Mouse (Mus musculus): ENCODE measurements around the gene Thap8. TPM values are rescaled to one million over a fixed set of nuclear protein-coding genes. Genes with fewer than 3 reads are reported as not detected.

Gene Thap8
- polyA plus RNA-seq, 1 experiment from 2014 or later: 0.68 TPM

DNA sequence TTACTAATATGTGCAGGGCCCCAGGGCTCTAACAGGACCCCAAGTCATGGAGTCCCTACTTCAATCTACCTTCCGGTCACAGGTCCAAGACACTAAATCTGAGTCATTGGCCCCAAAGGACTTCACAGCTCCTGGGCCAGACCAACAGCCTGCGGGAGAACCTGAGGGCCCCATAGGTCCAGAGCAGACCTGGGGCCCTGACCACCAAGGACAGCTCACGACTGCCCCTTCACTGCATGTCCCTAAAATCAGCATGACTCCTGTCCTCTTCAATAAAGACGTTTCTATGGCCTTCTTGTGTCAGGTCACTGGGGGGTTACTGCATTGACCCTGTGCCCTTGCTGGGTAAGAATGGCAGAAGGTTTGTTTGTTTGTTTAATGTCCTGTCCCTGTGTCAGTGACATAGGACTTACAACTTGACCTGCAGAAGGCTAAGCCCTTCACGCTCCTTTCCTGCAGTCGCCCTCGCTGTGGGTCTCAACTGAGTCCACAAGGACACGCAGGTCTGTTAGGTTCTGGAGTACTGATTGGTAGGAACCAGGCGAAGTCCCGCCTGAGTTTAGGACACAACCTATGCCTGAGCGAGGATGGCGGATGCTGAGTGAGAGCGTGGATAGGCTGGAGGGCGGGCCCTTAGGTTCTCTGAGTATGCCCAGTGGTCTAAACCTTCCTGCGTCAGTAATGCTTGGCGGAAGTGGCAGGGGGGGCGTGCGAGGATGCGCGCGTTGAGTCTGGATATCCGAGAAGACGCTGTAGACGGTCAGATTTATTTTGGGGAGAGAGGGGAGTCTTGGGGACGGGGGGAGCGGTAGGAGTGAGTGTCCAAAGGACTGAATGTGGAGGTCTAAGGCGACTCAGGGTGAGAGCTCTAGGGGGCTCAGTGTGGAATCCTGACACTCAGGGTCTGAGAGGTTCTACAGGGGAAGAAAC, 28.4 kb downstream of the Thap8 start, which contains the start of gene Alkbh6:
Gene Alkbh6 (plus strand): TSS at position 642 of the 930 bp plus-strand sequence.
- peaks cover 44% of the 10 kb centered on the region for H3K36me3 ChIP-seq (ENCODE audit: poor library complexity, severe bottlenecking)
- H3K9ac ChIP-seq: peak within 1 kb of the TSS; percentile 83
- H3K27ac ChIP-seq: peak within 1 kb of the TSS; percentile 49
- peak within 1 kb of the TSS; percentile 71 for H3K4me3 ChIP-seq
- WGBS: 4% methylated on average over 27 of the region's 27 CpGs
- peak within 1 kb of the TSS; percentile 90 for H3K4me2 ChIP-seq
- peaks cover 17% of the 10 kb centered on the region for H3K4me1 ChIP-seq
- H3K27me3 ChIP-seq: no peaks in the 10 kb centered on the region
- H3K9me3 ChIP-seq (replicated peaks): no peaks in the 10 kb centered on the region
- peak; percentile 100 for ATAC-seq

DNA sequence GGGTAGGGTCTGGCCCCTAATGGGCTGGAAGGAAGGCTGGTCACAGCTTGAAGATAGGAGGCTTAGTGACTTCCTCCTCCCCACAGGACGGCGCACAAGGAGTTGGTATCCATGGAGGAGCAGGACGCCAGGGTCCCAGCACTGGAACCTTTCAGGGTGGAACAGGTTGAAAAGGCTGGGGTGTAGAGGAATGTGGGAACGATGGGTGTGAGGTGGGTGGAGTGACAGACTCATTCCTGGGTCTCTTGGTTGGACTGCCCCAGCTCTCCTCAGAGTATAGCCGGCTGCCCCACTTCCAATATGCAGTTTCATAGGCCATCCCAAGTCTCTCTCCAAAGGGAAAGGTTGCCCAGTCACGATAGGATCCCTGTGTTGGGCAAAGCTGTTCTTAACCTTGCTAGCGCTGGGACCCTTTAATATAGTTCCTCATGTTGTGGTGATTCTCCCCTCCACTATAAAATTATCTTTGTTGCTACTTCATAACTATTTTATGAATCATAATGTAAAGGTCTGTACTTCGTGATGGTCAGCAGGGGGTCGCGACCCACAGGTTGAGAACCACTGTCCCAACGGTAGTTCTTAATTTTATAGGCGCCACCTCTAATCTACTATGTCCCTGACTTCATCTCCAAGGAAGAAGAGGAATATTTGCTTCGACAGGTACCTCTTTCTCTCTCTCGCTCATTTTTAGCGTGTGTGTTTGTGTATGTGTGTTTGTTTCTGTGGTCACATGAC, 29.7 kb downstream of the Thap8 start:
- H3K27me3 ChIP-seq: no peaks in the 10 kb centered on the region
- ATAC-seq: no peak
- H3K27ac ChIP-seq: no peak overlapping the region
- H3K4me3 ChIP-seq: peak overlapping the region; percentile 71
- peaks cover 20% of the 10 kb centered on the region for H3K4me1 ChIP-seq
- H3K36me3 ChIP-seq (ENCODE audit: poor library complexity, severe bottlenecking): peaks cover 37% of the 10 kb centered on the region
- H3K4me2 ChIP-seq: peak overlapping the region; percentile 90
- no peaks in the 10 kb centered on the region for H3K9me3 ChIP-seq (replicated peaks)
- peak overlapping the region; percentile 83 for H3K9ac ChIP-seq
- 72% methylated on average over 15 of the region's 15 CpGs for WGBS

DNA sequence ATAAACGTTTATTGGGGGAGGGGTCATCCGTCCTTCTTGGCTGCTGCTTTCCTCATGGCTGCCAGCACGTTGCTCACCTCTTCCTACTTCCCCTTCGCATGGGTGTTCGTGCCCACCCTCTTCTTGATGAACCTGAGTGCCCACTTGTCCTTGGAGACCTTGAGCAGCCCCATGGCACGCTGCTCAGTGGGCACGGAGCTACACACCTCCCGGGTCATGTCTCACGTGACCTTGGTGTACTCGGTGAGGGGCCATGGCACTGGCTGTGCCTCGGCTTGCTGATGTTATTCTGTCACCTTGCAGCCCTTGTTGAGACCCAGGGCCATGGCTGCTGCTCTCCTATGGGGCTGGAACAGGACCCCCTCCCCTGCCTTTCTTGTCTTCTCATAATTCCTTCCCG, 30.2 kb downstream of the Thap8 start:
- ATAC-seq: no peak
- Histone ChIP-seq H3K9me3 (replicated peaks) (no peaks in the 10 kb centered on the region), H3K36me3 (ENCODE audit: poor library complexity, severe bottlenecking) (peaks cover 34% of the 10 kb centered on the region), H3K9ac (no peak overlapping the region), H3K27me3 (no peaks in the 10 kb centered on the region), H3K4me1 (peaks cover 23% of the 10 kb centered on the region), H3K4me3 (no peak overlapping the region), H3K4me2 (no peak overlapping the region), H3K27ac (no peak overlapping the region)
- WGBS: 90% methylated on average over 12 of the region's 12 CpGs

DNA sequence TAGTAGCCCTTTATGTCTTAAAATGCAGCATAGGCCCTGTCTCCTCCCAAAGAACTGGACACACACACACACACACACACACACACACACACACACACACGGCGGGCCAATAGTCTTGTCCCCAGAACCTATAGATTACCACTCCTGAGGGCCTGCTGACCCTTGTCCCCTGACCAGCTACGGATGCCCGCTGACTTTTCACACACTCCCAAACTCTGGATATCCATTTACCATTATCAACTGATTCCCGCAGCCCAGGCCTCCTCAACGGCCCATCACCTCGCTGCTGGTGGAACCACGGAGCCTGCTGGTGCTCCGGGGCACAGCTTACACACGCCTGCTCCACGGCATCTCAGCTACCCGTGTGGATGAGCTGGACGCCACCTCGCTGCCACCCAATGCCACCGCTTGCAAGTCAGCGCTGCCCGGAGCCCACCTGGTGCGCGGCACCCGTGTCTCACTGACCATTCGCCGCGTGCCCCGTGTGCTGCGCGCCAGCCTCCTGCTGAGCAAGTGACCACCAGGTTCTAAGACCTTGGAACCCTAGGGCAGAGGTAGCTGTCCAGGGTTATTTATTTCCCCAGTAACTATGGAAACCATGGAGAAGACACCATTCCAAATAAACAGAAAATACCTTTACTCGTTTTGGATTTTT, 33.9 kb downstream of the Thap8 start:
- WGBS: 49% methylated on average over 27 of the region's 27 CpGs
- Histone ChIP-seq H3K9me3 (replicated peaks) (no peaks in the 10 kb centered on the region), H3K36me3 (ENCODE audit: poor library complexity, severe bottlenecking) (peaks cover 11% of the 10 kb centered on the region; the same call in 1 of the 2 replicates), H3K4me2 (no peak overlapping the region), H3K9ac (no peak overlapping the region), H3K4me3 (no peak overlapping the region), H3K4me1 (peaks cover 17% of the 10 kb centered on the region), H3K27me3 (no peaks in the 10 kb centered on the region), H3K27ac (no peak overlapping the region)
- no peak for ATAC-seq

DNA sequence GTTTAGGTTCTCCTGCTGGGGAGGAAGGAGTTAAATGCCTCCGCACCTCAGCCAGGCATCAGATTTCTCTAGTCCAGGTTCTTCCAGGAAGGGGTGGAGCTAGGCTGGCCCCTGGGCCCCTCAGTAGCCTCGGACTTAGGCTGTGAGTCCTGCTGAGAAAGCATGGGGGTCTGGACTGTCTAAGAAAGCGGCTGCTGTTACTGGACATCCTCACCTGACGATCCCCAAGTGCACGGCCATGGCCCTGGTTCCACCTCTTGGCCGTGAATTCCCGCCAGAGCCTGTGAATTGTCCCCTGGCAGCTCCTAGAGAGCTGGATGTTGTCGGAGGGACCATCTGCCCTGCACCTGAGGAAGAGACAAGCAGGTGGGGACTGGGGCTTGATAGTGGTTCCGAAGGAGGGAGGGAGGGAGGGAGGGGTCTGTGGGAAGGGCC, 34.8 kb downstream of the Thap8 start, which contains the start of gene Syne4:
Gene Syne4 (plus strand): TSS at position 87 of the 435 bp plus-strand sequence.
- ATAC-seq: no peak
- peak within 1 kb of the TSS; percentile 54 for H3K9ac ChIP-seq

DNA sequence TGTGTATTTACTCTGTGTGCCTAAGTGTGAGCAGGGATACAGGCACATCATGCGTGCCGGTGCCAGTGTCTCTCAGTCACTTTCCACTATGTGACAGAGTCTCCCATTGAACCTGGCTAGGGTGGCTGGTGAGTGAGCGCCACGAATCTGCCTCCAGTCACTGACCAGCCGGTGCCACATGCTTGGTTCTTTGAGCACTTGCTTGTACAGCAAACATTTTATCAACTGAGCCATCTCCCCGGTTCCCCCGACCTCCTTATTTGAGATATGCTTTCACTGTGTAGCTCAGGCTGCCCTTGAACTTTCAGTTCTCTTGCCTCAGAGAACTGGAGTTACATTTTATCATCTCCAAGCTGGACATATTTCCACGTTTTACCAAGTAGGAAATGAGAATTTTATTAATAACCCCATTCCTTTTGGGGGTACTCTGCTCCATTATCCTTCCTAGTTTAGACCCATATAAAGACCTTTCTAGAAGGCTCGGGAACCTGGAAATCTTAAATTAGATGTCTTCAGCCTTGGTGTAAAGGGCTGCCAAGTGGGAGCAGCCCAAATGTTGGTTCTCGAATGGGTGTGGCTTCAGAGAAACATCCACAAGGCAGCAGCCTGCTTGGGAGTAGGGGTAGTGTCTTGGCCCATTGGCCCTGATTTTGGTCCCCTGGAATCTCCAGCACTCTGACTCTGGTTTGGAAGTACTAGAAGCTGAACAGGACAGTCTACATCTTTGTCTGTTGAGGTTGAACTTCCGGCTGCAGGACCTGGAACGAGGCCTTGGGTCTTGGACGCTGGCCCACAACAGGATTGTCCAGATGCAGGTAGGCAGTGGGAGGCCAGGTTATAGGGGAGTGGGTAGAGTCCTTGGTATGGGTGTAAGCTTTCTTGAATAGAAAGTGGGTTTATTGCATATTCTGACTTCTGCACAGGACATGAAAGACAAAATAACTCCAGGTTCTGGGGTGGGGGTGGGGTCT, 36.0 kb downstream of the Thap8 start:
- no peak overlapping the region for H3K9ac ChIP-seq

More for the DNA sequence above, 34.8 kb downstream of the Thap8 start, which contains the start of gene Syne4:
- 2% methylated on average over 9 of the region's 9 CpGs for WGBS
- peaks cover 11% of the 10 kb centered on the region; the same call in 1 of the 2 replicates for H3K36me3 ChIP-seq (ENCODE audit: poor library complexity, severe bottlenecking)
- H3K4me2 ChIP-seq: peak within 1 kb of the TSS; percentile 40
- no peaks in the 10 kb centered on the region for H3K27me3 ChIP-seq
- H3K4me3 ChIP-seq: peak within 1 kb of the TSS; percentile 6; the same call in 1 of the 2 replicates
- H3K9me3 ChIP-seq (replicated peaks): no peaks in the 10 kb centered on the region
- no peak within 1 kb of the TSS for H3K27ac ChIP-seq
- peaks cover 10% of the 10 kb centered on the region for H3K4me1 ChIP-seq

DNA sequence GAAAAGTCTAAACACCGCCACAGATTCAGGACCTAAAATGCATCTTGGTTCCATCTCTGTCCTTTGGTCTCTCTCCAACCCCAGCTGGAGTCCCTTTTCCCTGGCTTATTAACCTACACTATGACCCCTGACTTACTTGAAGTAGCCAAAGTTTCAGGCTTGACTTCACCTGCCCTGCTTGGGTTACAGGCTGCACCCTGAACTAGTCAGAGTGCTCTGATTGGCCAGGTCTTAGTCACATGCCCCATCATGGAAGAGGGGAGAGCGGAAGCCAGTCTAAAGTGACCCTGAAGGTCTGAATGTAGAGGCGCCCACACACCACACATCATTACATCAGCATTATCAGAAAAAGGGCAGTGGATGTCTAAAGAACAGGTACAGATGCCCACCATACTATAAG, 38.2 kb downstream of the Thap8 start:
- H3K9me3 ChIP-seq (replicated peaks): no peaks in the 10 kb centered on the region
- peaks cover 25% of the 10 kb centered on the region for H3K4me1 ChIP-seq
- H3K27ac ChIP-seq: no peak overlapping the region
- H3K9ac ChIP-seq: no peak overlapping the region
- no peaks in the 10 kb centered on the region for H3K27me3 ChIP-seq
- H3K4me3 ChIP-seq: no peak overlapping the region
- 94% methylated on average over 3 of the region's 3 CpGs for WGBS
- H3K4me2 ChIP-seq: no peak overlapping the region
- H3K36me3 ChIP-seq (ENCODE audit: poor library complexity, severe bottlenecking): no peaks in the 10 kb centered on the region
- ATAC-seq: no peak

More for the DNA sequence above, 36.0 kb downstream of the Thap8 start:
- no peaks in the 10 kb centered on the region for H3K9me3 ChIP-seq (replicated peaks)
- WGBS: 77% methylated on average over 13 of the region's 13 CpGs
- no peak overlapping the region for H3K4me3 ChIP-seq
- no peak for ATAC-seq
- peaks cover 11% of the 10 kb centered on the region; the same call in 1 of the 2 replicates for H3K36me3 ChIP-seq (ENCODE audit: poor library complexity, severe bottlenecking)
- H3K4me1 ChIP-seq: peaks cover 10% of the 10 kb centered on the region
- H3K27ac ChIP-seq: no peak overlapping the region
- no peak overlapping the region for H3K4me2 ChIP-seq
- no peaks in the 10 kb centered on the region for H3K27me3 ChIP-seq

DNA sequence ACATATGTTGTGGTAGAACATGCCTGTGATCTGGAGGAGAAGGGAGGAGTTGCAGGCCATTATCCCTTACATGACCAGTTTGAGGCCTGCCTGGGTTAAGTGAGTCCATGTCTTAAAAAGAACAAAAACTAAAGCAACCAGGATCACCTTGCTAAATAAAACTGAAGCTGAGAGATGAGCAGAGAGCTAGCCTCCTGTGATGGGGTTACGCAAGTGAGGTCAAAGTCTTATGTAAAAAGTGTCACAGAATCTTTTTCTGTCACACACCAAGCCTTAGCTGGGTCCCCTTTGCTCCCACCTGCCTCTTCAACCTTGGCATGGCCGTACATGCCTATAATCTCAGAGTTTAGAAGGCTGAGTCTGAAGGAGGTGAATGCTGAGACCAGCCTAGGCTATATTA, 41.1 kb downstream of the Thap8 start:
- 79% methylated on average over 2 of the region's 2 CpGs for WGBS
- Histone ChIP-seq H3K9me3 (replicated peaks) (no peaks in the 10 kb centered on the region; the same call in 1 of the 2 replicates), H3K4me3 (peak overlapping the region; percentile 83), H3K4me1 (peaks cover 19% of the 10 kb centered on the region), H3K27me3 (no peaks in the 10 kb centered on the region), H3K4me2 (peak overlapping the region; percentile 86), H3K27ac (no peak overlapping the region), H3K9ac (peak overlapping the region; percentile 92; the same call in 1 of the 2 replicates), H3K36me3 (ENCODE audit: poor library complexity, severe bottlenecking) (no peaks in the 10 kb centered on the region)
- no peak for ATAC-seq

DNA sequence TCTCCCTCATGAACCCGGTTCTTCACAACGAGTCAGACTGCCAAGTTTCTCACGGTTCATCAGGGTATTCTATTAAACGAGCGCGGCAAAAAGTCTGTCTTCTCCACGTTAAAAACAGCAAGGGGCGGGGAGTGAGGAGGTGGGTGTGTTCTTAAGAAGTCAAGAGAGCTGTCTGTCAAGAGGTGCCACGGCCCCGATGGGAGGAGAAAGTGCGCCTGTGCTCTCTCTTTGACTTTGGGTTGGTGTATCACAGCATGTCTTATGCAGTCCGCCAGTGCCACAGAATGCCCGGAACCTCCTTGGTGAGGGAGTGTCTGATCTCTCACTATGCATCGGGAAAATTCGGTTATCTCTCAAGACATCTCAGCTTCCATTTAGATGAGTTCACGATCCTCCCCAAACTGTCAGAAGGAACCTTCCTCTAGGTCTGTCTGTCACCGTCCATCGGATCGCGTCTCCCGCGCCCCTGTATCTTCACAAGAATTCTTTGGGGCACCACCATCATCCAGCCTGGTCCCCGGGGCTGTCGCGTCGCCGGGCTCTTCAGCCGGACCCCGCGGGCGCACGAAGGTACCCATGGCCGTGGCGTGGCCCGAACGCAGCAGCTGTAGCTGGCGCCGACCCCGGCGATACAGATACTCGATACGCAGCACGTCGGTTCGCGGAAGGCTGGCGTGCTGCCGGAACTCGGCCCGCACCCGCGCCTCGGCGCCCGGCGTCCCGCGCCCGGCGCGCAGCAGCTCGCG, 41.8 kb downstream of the Thap8 start, which contains the start of gene E130208F15Rik:
Gene E130208F15Rik (plus strand): TSS at position 202 of the 746 bp plus-strand sequence.
- peaks cover 19% of the 10 kb centered on the region for H3K4me1 ChIP-seq
- WGBS: under 1% methylated on average over 63 of the region's 63 CpGs
- no peaks in the 10 kb centered on the region for H3K36me3 ChIP-seq (ENCODE audit: poor library complexity, severe bottlenecking)
- H3K27me3 ChIP-seq: no peaks in the 10 kb centered on the region
- peak within 1 kb of the TSS; percentile 92 for H3K9ac ChIP-seq
- no peaks in the 10 kb centered on the region; the same call in 1 of the 2 replicates for H3K9me3 ChIP-seq (replicated peaks)
- H3K4me2 ChIP-seq: peak within 1 kb of the TSS; percentile 86
- H3K4me3 ChIP-seq: peak within 1 kb of the TSS; percentile 83
- H3K27ac ChIP-seq: peak within 1 kb of the TSS; percentile 73
- peak; percentile 69 for ATAC-seq

DNA sequence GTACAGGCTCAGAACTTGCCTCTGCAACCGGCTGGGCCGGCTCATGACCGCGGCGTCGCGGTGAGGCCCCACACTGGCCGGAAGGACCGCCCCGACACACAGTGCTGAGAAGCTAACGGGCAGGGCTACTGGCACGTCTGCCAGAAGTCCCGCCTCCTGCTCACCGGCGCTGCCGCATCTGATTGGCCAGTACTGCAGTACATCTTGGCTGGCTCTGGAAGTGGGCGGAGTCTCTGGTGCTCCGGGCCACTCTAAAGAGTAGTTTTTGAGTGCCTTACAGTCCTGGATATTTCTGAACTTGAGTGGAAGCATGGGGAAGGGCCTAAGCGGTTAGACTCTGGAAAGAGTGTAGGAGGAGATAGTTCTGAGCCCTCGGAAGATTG, 42.4 kb downstream of the Thap8 start:
- Histone ChIP-seq H3K4me3 (peak overlapping the region; percentile 83), H3K27me3 (0 out of 2 replicates have a peak, but pooled peaks cover 3% of the 10 kb centered on the region), H3K9ac (peak overlapping the region; percentile 92), H3K4me2 (peak overlapping the region; percentile 86), H3K9me3 (replicated peaks) (no peaks in the 10 kb centered on the region; the same call in 1 of the 2 replicates), H3K4me1 (peaks cover 21% of the 10 kb centered on the region), H3K36me3 (ENCODE audit: poor library complexity, severe bottlenecking) (no peaks in the 10 kb centered on the region), H3K27ac (peak overlapping the region; percentile 73)
- 0% methylated on average over 20 of the region's 20 CpGs for WGBS
- peak; percentile 100 for ATAC-seq
